Mouse (Mus musculus) embryo, embryonic 9.5 days (tissue): ENCODE results near the gene Sgcg.

ENCODE experiments used
- DNase-seq: peaks from one replicate; pipeline ENCODE4 v3.0.0-alpha.2; 2017; ENCODE audit errors: extremely low spot score

Sgcg gene

DNA sequence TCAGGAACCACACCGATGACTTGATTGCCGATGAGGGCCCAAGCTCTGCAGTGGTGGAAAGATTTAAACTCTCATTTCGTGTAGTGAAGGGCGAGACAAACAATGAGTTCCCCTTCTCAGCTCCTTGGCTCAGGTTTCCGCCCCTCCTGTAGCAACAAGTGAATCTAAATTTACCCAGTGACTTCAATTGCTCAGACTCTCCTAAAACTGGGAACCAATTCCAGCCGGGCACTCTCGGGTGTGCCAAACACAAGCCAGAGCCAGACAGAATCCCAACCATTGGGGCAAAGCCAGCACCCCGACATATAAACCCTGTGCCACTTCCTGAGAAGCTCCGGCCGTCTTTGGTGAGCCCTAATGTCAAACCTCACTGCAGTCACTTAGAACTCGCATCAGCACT, at the start of gene Sgcg:
Gene Sgcg (minus strand): TSS at position 139 of the 400 bp plus-strand sequence.
- no peak for DNase-seq

DNA sequence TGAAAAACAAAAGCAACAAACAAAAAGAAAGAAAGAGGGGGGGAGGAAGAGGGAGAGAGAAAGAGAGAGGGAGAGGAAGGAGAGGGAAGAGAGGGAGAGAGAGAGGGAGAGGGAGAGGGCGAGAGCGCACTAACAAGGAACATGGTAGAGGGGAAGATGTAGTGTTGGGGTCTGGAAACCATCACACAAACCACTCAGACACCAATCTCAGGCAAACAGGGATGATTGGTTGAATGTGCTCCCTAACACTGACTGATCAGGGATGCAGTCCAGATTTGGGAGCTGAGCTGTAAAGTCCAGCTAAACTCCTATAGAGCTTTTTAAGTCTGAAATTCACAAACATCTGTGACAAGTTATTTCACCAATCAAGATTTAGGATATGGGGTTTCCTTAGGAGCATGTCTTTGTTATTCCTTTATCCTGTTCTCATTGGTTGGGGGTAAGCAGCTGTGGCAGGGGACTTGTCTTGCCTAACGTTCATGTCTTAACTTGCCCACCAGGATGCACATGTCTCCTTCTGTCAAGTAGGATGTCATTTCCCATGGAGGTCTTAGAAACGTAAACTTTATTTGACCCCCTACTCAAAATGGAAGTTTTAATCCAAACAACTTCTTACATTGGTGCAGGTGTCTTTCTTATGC, 45.8 kb upstream of the Sgcg start:
- no peak for DNase-seq

DNA sequence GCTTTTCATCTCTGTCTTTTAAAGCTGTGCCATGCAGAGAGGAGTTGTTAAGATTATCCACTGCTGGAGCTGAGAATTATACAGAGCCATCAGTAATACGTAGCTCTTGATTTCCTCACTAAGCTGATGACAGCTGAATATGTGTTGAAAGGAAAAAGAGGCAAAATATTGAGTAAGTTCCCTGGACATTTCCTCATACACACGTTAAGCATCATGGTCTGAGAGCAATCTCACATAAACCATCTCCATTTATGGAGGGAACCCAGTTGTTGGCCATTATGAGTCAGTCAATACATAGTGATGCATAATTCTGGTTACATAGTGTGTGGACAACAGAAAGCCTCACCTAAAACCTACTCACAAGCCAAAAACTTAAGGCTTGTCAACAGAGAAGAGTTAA, 44.1 kb upstream of the Sgcg start:
- no peak for DNase-seq

GRCm38 (mm10) chr14:61301323-61301722, 43.0 kb upstream of the Sgcg start:
- no peak for DNase-seq

DNA sequence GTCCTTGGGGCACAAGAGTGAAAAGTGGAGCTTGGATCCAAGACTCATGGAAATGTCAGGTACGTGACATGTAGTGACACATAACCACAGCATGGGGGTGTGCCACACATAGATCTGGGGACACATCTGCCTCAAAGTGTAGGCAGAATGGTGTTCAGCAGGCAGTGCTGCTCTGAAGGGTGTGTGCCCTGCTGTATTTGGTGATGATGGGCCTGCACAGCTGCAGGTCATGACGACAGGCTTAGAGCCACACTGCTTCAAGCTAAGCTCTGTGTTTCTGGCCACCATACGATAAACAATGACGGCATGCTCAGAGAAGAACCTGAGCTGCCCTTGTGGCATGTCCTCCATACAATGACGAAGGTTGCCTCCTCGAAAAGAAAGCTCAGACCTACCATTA, 41.5 kb upstream of the Sgcg start:
- no peak for DNase-seq

GRCm38 (mm10) chr14:61294738-61295079, 36.4 kb upstream of the Sgcg start:
- DNase-seq = peak; percentile 79

- DNase-seq = peak; percentile 61
These were observed 35.8 kb upstream of the Sgcg start for GRCm38 (mm10) chr14:61293884-61294737.

DNA sequence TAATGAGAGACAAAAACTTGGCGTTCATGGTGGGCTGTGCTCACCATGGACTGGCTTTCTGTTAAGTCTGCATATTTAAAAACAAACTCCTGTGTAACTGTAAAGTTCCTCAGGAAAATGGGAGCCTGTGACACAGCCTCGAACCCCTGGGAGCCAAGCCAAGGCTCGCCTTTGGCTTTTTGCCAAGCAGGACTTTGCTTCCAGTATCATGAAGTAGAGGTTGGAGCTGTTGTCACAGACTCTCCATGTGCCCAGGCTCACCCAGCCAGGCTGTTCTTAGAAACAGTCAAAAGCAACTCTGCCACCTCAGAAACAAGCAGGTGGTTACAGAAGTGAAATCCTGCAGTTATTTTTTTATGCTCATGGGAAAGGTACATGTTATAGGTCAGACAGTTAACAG, 32.4 kb upstream of the Sgcg start:
- DNase-seq = no peak

GRCm38 (mm10) chr14:61288606-61289286, 30.5 kb upstream of the Sgcg start:
- no peak for DNase-seq

GRCm38 (mm10) chr14:61278676-61279300, 20.5 kb upstream of the Sgcg start:
- no peak for DNase-seq

- DNase-seq = peak; percentile 36
These were observed 19.0 kb upstream of the Sgcg start for GRCm38 (mm10) chr14:61277285-61277684.

DNA sequence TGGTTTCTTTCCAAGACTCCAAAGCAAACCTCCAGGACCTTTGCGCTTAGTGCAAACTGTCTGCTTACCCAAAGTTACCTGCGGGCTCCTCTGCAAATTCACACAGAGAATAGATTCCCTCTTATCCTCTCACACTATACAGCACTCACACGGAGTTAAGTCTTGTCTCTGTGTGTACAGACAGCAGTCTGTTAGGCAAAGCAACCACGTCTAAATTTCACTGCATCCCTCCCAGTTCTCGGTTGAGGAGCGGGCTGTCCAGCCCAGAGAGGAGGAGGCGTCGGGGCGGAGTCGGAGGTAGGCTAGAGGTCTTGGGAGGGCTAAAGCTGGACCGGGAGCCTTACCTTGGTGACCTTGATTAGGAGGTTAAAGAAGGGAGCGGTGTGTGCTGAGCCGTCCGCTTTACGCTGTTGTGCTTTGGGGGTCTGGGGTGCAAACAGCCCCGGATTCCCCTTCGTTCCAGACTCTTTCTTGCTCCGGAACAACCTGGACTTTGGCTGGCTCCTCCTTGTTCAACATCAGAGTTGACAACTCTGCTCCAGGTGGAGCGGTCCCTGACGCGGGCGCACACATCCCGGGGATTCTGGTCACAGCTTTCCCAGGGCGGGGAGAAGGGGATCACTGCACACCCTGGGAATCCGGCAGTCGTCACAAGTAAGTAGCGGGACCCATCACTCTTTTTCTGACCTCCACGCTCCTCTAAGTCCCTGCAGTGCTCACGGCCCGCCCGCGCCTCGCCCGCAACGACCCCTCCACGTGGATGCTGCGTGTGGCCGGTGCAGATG, 16.3 kb upstream of the Sgcg start:
- peak; percentile 23 for DNase-seq

GRCm38 (mm10) chr14:61267908-61268475, 9.7 kb upstream of the Sgcg start:
- no peak for DNase-seq

DNA sequence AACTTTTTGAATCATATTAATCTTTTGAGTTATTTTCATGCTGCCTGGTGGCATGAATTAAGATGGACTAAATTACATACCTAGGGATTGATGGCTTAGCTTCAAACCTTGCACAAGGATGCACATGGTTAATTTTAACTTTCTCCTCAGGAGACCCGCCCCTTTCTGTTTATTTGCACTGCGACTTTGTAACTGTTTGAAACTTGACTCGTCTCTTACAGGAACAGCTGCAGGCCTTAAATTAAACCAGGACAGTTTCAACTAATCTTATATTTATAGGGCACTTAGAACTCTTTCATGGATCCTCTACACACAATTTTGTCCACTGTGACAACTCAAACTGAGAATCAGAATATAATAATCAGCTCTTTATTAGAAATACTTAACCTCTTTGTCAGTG, 794 bp upstream of the Sgcg start:
- DNase-seq = no peak

GRCm38 (mm10) chr14:61252596-61253388, 5.5 kb downstream of the Sgcg start:
- DNase-seq = no peak

DNA sequence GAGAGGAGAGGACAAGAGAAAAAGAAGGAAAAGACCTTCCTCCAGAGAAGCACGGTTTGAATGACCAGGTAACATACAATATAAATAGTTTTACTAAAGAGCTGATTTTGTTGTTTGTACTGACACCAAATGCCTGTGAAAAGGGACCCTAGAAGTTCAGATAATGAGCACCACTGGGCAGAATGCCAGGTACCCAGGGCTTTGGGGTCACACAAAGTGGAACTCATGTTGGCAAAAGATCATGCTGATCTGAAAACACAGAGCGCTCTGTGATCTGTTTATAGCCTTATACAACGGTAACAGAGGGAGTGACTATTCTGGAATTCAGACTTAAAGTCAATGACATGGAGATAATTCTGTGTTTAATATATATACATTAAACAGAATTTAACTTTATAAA, 11.8 kb downstream of the Sgcg start:
- DNase-seq = no peak

DNA sequence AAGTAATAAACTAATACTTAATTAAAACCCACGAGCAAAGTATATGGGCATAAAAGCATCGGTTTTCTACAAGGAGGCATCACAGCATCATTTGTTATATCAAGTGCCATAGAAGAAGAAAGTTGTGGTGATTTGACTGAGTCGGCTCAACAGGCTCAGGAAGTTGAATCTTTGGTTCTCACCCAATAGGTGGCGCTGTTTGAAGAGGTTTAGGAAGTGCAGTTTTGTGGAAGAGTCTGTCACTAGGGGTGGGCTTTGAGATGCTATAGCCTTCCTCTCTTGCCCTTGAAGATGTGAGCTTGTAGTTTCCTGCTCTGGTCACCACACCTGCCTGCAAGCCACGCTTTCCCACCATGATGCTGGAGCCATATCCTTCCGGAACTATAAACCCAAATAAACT, 15.7 kb downstream of the Sgcg start:
- peak; percentile 19 for DNase-seq

DNA sequence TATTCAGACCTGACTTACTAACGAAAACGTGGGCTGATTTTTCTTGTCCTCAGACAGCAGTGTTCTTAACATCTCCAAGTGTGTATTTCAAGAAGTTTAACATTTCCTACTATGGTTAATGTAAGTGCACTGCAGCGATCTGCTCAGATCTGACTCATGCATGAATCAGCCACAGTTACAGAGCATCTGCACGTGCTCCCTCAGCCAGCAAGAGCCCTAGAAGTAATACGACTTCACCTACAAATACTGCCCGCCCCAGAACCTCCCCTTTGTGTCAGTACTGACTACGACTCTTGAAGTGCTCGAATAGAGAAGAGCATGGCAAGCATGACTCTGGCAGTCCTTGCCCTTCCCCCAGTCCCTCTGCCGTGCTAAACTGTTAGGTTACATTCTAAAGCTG, 19.5 kb downstream of the Sgcg start:
- DNase-seq = no peak

GRCm38 (mm10) chr14:61237101-61237654, 21.1 kb downstream of the Sgcg start:
- DNase-seq = no peak

GRCm38 (mm10) chr14:61235846-61236474, 22.3 kb downstream of the Sgcg start:
- DNase-seq = no peak
